Mouse (Mus musculus) intestine, embryonic 16.5 days (tissue): Measurements from ENCODE around the gene Terb2. TPM values are rescaled to one million over a fixed set of nuclear protein-coding genes. Genes with fewer than 3 reads are reported as not detected.
A peak's percentile ranks its signal among the peaks of the same experiment; 100 is the strongest.

Experiments used
- ATAC-seq: fragments of 200-750 bp; cut with Nextera tagmentation; 2 replicates; pipeline ENCODE4 v1.8.0; 2017; ENCODE audit warnings: moderate TSS enrichment, moderate library complexity
- H3K27ac ChIP-seq: fragments of 300-500 bp; sonication (generic); 2 replicates; pipeline ENCODE4 v1.5.1; 2014; ENCODE audit warnings: mild to moderate bottlenecking, low read length
- H3K27me3 ChIP-seq: fragments of 300-500 bp; sonication (generic); replicated peaks from 2 replicates; pipeline ENCODE4 v1.6.1; 2014; ENCODE audit warnings: low read length, control low read depth, mixed read lengths; ENCODE audit not compliant: control insufficient read depth, insufficient read depth
- H3K36me3 ChIP-seq: fragments of 300-500 bp; sonication (generic); 2 replicates; pipeline ENCODE4 v1.6.1; 2014; ENCODE audit warnings: low read length, control low read depth; ENCODE audit not compliant: control insufficient read depth, insufficient read depth
- H3K4me1 ChIP-seq: fragments of 300-500 bp; sonication (generic); 2 replicates; pipeline ENCODE4 v1.6.1; 2014; ENCODE audit warnings: low read length, control low read depth, mixed read lengths; ENCODE audit not compliant: control insufficient read depth, insufficient read depth
- H3K4me2 ChIP-seq: fragments of 300-500 bp; sonication (generic); 2 replicates; pipeline ENCODE4 v1.6.1; 2014; ENCODE audit warnings: low read depth, low read length, control low read depth
- H3K4me3 ChIP-seq: fragments of 300-500 bp; sonication (generic); 2 replicates; pipeline ENCODE4 v1.5.1; 2014; ENCODE audit warnings: mild to moderate bottlenecking, low read length
- H3K9ac ChIP-seq: fragments of 300-500 bp; sonication (generic); 2 replicates; pipeline ENCODE4 v1.6.1; 2014; ENCODE audit warnings: low read depth, low read length
- H3K9me3 ChIP-seq: fragments of 300-500 bp; sonication (generic); 2 replicates; pipeline ENCODE4 v1.6.1; 2016; ENCODE audit warnings: low read length, control low read depth; ENCODE audit not compliant: control insufficient read depth
- WGBS: fragments of 180-500 bp; shearing (Covaris S2); extraction: QIAGEN DNeasy Blood & Tissue Kit; methylation state at CpG from one replicate; pipeline ENCODE4 v1.1.7; 2014; 5-methylcytosine and 5-hydroxymethylcytosine counted together
- polyA plus RNA-seq: library from polyadenylated mRNA; unstranded; fragments of >200 nt; fragmentation: Nextera tagmentation; extraction: Ambion mirVana; gene quantifications from 2 replicates; pipeline ENCODE4 v1.2.1, GENCODE M21; 2015

Gene Terb2
- not detected in 2 replicates for polyA plus RNA-seq

- H3K9ac ChIP-seq = no peak within 1 kb of the TSS
- H3K36me3 ChIP-seq = no peaks in the 10 kb centered on the region
- no peaks in the 10 kb centered on the region for H3K9me3 ChIP-seq
- ATAC-seq = no peak
- no peaks in the 10 kb centered on the region for H3K27me3 ChIP-seq
- no peak within 1 kb of the TSS for H3K4me3 ChIP-seq
- H3K27ac ChIP-seq = no peak within 1 kb of the TSS
- H3K4me2 ChIP-seq = no peak within 1 kb of the TSS
- WGBS = 75% methylated on average over 17 of the region's 17 CpGs
- no peaks in the 10 kb centered on the region for H3K4me1 ChIP-seq
Measured at GRCm38 (mm10) chr2:122186106-122186505, at the start of gene Terb2, which contains the start of gene Patl2. Gene Terb2, plus strand, starts transcription at chr2:122186272. Gene Patl2, minus strand, starts transcription at chr2:122186189.

GRCm38 (mm10) chr2:122137839-122138465, 48.1 kb upstream of the Terb2 start:
- Histone ChIP-seq H3K9me3 (no peaks in the 10 kb centered on the region), H3K27me3 (no peaks in the 10 kb centered on the region), H3K4me2 (no peak overlapping the region), H3K4me1 (peaks cover 4% of the 10 kb centered on the region; the same call in 1 of the 2 replicates), H3K36me3 (no peaks in the 10 kb centered on the region), H3K27ac (no peak overlapping the region), H3K4me3 (no peak overlapping the region), H3K9ac (no peak overlapping the region)
- peak; percentile 90 for ATAC-seq
- whole genome bisulfite sequencing = 46% methylated on average over 5 of the region's 5 CpGs

DNA sequence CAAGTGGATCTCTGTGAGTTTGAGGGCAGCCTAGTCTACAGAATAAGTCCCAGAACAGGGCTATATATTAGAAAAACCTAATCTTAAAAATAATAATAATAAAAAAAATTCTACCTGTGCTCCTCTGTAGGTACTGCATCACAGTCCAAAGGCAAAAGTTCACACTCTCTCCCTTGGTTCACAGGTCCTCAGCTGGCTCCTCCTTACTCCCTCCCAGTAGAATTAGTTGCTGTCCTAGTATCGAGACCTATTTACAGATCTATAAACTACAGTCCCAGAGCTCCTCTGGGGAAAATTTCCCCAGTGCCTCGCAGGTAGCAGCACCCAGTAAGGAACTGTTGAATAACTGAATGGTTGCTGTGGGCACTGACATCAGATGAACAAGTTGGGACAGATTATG, 45.3 kb upstream of the Terb2 start:
- no peaks in the 10 kb centered on the region for H3K27me3 ChIP-seq
- no peak overlapping the region for H3K4me3 ChIP-seq
- H3K4me1 ChIP-seq = peaks cover 4% of the 10 kb centered on the region; the same call in 1 of the 2 replicates
- no peak overlapping the region for H3K9ac ChIP-seq
- no peak overlapping the region for H3K27ac ChIP-seq
- H3K36me3 ChIP-seq = no peaks in the 10 kb centered on the region
- H3K4me2 ChIP-seq = no peak overlapping the region
- ATAC-seq = peak; percentile 55; the same call in 1 of the 2 replicates
- 61% methylated on average over 2 of the region's 2 CpGs for WGBS
- no peaks in the 10 kb centered on the region for H3K9me3 ChIP-seq

DNA sequence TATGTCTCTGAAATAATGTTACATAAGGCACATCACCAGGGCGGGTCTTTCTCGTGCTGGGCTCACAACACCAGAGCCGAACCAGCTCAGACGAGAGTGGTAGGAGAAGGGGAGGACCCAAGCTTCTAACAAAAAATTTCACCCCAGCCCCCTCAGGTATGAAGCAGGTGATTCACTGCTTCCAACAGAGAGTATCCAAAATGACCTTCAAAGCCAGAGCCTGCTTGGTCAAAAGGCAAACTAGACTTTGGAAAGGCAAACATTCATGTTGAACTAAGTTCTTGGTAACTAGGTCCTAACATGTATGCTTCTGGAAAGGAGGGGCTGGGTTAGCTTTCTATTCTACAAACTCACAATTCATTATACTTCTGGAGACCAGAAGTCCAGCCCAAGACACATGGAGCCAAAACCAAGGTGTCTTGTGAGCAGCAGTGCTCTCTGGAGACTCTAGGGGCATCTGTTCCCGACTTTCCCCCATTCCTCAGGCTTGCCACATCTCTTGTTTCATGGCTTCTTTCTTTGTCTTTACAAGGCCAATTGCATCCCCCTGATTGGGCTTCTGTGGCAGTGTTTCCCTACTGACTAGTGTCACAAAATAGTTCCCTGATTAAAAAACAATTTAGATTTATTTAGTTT, 44.6 kb upstream of the Terb2 start:
- no peak for ATAC-seq
- H3K36me3 ChIP-seq = no peaks in the 10 kb centered on the region
- H3K27ac ChIP-seq = no peak overlapping the region
- H3K4me1 ChIP-seq = peaks cover 4% of the 10 kb centered on the region; the same call in 1 of the 2 replicates
- WGBS = 73% methylated on average over 5 of the region's 5 CpGs
- no peak overlapping the region for H3K9ac ChIP-seq
- H3K9me3 ChIP-seq = no peaks in the 10 kb centered on the region
- H3K4me3 ChIP-seq = no peak overlapping the region
- no peaks in the 10 kb centered on the region for H3K27me3 ChIP-seq
- H3K4me2 ChIP-seq = no peak overlapping the region

- H3K36me3 ChIP-seq = no peaks in the 10 kb centered on the region
- H3K4me1 ChIP-seq = peaks cover 6% of the 10 kb centered on the region; the same call in 1 of the 2 replicates
- no peaks in the 10 kb centered on the region for H3K9me3 ChIP-seq
- H3K27ac ChIP-seq = no peak overlapping the region
- no peak overlapping the region for H3K4me3 ChIP-seq
- no peaks in the 10 kb centered on the region for H3K27me3 ChIP-seq
- ATAC-seq = no peak
- no peak overlapping the region for H3K9ac ChIP-seq
- no peak overlapping the region for H3K4me2 ChIP-seq
- WGBS = 93% methylated on average over 3 of the region's 3 CpGs
Measured at GRCm38 (mm10) chr2:122143111-122143510, 43.0 kb upstream of the Terb2 start.

DNA sequence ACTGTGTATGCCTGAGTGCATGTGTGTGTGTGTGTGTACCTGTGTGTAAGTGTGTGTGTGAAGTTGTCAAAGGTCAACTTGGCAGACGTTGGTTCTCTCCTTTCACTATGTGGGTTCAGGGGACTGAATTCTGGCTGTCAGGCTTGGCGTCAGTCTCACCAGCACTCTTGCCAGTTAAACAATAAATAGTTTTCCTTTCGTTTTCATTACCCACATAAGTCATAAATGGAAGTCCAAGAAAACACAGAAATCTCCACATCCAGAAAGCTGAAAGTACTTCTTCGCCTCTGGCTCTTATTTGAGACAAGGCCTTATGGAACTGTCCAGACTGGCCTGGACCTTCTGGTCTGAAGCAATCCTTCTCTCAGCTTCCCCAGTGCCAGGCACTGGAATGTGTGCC, 40.3 kb upstream of the Terb2 start:
- H3K4me1 ChIP-seq = peaks cover 14% of the 10 kb centered on the region
- H3K27ac ChIP-seq = no peak overlapping the region
- H3K9me3 ChIP-seq = no peaks in the 10 kb centered on the region
- H3K4me3 ChIP-seq = no peak overlapping the region
- H3K36me3 ChIP-seq = no peaks in the 10 kb centered on the region
- H3K4me2 ChIP-seq = no peak overlapping the region
- no peaks in the 10 kb centered on the region for H3K27me3 ChIP-seq
- 70% methylated on average over 4 of the region's 4 CpGs for WGBS
- no peak for ATAC-seq
- H3K9ac ChIP-seq = no peak overlapping the region

GRCm38 (mm10) chr2:122146687-122147086, 39.4 kb upstream of the Terb2 start:
- Histone ChIP-seq H3K9ac (no peak overlapping the region), H3K36me3 (no peaks in the 10 kb centered on the region), H3K27ac (no peak overlapping the region), H3K27me3 (no peaks in the 10 kb centered on the region), H3K4me1 (peaks cover 10% of the 10 kb centered on the region), H3K9me3 (no peaks in the 10 kb centered on the region), H3K4me3 (no peak overlapping the region), H3K4me2 (no peak overlapping the region)
- WGBS = 73% methylated on average over 6 of the region's 6 CpGs
- ATAC-seq = no peak

- peaks cover 4% of the 10 kb centered on the region; the same call in 1 of the 2 replicates for H3K36me3 ChIP-seq
- under 1% methylated on average over 40 of the region's 40 CpGs for WGBS
Measured at GRCm38 (mm10) chr2:122147508-122148241, 38.4 kb upstream of the Terb2 start, which contains the start of gene B2m. Gene B2m, plus strand, starts transcription at chr2:122147686.

DNA sequence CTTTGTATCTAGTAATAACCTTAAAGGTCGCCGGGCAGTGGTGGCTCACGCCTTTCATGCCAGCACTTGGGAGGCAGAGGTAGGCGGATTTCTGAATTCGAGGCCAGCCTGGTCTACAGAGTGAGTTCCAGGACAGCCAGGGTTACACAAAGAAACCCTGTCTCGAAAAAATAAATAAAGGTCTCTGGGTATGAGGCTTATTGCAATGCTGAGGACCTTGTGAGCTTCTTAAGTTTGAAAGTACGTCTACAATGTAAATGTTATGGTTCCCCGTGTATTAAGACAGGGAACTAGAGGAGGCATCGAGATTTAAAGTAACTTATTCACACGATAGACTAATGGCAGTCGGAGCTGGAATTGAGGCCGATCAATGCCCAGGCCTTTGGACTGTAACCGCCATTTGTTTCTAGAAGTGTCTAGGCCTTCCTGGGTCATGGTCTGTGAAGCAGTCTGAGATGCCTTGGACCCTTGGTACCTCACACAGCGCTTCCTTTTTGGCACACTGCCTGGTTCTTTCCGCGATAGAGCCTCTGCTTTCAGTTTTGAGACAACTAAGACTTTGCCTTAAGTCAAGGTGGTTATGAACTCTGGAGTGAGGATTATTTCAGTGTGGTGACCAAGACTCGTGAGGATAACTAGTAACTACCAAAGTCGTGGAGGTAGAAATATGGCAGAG, 37.7 kb upstream of the Terb2 start:
- Histone ChIP-seq H3K4me2 (peak overlapping the region; percentile 73), H3K36me3 (peaks cover 4% of the 10 kb centered on the region; the same call in 1 of the 2 replicates), H3K9ac (peak overlapping the region; percentile 89), H3K4me1 (peaks cover 10% of the 10 kb centered on the region), H3K27ac (peak overlapping the region; percentile 83; the same call in 1 of the 2 replicates), H3K9me3 (no peaks in the 10 kb centered on the region), H3K4me3 (peak overlapping the region; percentile 92), H3K27me3 (no peaks in the 10 kb centered on the region)
- peak; percentile 57 for ATAC-seq
- WGBS = 22% methylated on average over 18 of the region's 18 CpGs

More at GRCm38 (mm10) chr2:122147508-122148241, 38.4 kb upstream of the Terb2 start, which contains the start of gene B2m:
- Histone ChIP-seq H3K9me3 (no peaks in the 10 kb centered on the region), H3K27me3 (no peaks in the 10 kb centered on the region), H3K4me3 (peak within 1 kb of the TSS; percentile 92), H3K9ac (peak within 1 kb of the TSS; percentile 89), H3K4me2 (peak within 1 kb of the TSS; percentile 73), H3K4me1 (peaks cover 10% of the 10 kb centered on the region), H3K27ac (peak within 1 kb of the TSS; percentile 83)
- peak; percentile 97 for ATAC-seq
